Mouse (Mus musculus) gastrocnemius, adult 18-20 months (tissue): Measurements from ENCODE around the gene Hat1. TPM values are rescaled to one million over a fixed set of nuclear protein-coding genes. Genes with fewer than 3 reads are reported as not detected.
"Not testable (repeated sequence)": the region's sequence is repeated elsewhere in the genome, so short reads cannot be mapped to it uniquely, and the experiment has no call there.

Experiments
- DNase-seq: peaks from one replicate; pipeline ENCODE4 v3.0.0; 2021; ENCODE audit warnings: low spot score
- long read RNA-seq, 2 experiments: library from polyadenylated mRNA; stranded (forward); transcript quantifications; one replicate each; pipeline ENCODE4 v2.0.0; 2021
- total RNA-seq, 2 experiments: library from RNA; stranded (reverse); gene quantifications; 2 replicates each; pipeline ENCODE4 v1.2.3; 2021

The Hat1 gene
- total RNA-seq: 10 to 100 TPM; 16.7 to 18.4 TPM
- long read RNA-seq, experiment 1, transcript Hat1-201 (11 exons, 1,576 nt): major isoform, 20 of 20 reads
- long read RNA-seq, experiment 1, partial matches to known transcripts: 0 of 20 reads
- long read RNA-seq, experiment 1, other reads (novel, unspliced or antisense): 0 of 20 reads
- long read RNA-seq, experiment 2, transcript Hat1-201 (11 exons, 1,576 nt): major isoform, 15 of 15 reads
- long read RNA-seq, experiment 2, partial matches to known transcripts: 0 of 15 reads
- long read RNA-seq, experiment 2, other reads (novel, unspliced or antisense): 0 of 15 reads

- DNase-seq: peak; percentile 96
Measured at GRCm38 (mm10) chr2:71388951-71389763, at the start of gene Hat1. Gene Hat1 (plus strand): TSS chr2:71388958.

DNA sequence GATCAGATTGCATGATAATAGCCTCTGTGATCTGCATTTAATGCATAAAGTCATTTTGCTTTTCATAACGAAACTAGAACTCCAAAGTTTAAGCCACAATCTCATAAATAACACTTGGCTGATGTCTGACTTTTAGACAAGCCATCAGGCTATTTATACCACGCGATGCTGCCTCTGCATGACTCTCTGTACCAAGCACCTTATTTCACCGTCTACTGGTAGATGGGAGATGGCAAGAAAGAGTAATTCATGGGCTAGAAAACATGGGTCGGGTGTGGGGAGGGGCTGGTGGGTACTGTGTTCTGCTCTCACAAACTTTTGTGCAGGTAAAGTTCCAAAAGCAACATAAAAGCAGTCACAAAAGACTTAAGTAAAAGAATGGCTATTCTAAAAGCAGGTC, 48.6 kb upstream of the Hat1 start:
- DNase-seq: no peak

GRCm38 (mm10) chr2:71343884-71344640, 44.7 kb upstream of the Hat1 start:
- DNase-seq: no peak

- DNase-seq: no peak
Measured at GRCm38 (mm10) chr2:71347160-71347559, 41.6 kb upstream of the Hat1 start.

DNA sequence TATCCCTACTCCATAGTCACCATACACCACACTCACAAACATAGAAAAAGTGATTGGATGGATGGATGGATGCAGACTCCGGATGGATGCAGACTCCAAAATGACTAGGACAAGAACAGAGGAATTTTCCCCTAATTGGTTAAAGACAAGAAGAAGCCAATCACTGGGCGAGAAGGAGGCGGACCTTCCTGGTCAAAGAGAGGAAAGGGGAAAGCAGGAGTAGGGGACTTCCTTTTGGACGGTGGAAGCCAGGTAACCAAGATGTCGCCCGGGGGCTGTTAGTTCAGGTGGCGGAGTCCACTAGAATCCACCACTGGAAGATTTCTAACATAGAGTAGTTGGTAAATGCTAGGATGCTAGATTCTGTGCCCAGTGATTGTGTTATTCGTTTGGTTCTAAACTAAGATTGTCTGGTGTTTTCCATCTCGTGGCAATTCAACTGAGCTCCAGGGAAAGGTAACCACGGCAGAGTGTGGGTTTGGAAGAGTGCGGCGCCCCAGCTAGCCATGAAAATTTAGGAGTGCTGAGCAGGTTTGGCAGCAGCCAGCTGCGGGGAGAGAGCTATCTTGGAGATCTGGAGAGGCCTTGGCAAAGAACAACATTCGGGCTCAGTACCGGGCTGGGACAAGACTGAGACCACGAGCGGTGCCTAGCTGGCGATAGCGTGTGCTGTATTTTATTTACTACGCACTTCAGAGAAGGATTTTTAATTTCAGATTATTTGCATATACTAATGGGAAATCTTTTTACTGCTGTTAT, 40.8 kb upstream of the Hat1 start:
- no peak for DNase-seq

- no peak for DNase-seq
Measured at GRCm38 (mm10) chr2:71349511-71349910, 39.2 kb upstream of the Hat1 start.

GRCm38 (mm10) chr2:71350181-71350580, 38.6 kb upstream of the Hat1 start:
- DNase-seq: no peak

- DNase-seq: no peak
Measured at GRCm38 (mm10) chr2:71350904-71351726, 37.6 kb upstream of the Hat1 start.

DNA sequence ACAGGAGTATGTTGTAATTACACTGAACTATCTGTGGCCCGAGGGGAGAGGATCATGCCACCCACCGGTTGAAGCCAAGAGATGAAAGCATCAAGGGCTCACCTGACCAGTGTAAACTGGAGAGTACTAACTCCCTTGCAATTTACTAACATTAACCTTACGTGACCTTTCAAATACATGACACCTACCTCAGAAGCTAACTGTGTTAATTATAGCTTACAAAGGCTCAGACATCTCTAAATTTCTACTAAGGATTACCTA, 37.1 kb upstream of the Hat1 start:
- no peak for DNase-seq

DNA sequence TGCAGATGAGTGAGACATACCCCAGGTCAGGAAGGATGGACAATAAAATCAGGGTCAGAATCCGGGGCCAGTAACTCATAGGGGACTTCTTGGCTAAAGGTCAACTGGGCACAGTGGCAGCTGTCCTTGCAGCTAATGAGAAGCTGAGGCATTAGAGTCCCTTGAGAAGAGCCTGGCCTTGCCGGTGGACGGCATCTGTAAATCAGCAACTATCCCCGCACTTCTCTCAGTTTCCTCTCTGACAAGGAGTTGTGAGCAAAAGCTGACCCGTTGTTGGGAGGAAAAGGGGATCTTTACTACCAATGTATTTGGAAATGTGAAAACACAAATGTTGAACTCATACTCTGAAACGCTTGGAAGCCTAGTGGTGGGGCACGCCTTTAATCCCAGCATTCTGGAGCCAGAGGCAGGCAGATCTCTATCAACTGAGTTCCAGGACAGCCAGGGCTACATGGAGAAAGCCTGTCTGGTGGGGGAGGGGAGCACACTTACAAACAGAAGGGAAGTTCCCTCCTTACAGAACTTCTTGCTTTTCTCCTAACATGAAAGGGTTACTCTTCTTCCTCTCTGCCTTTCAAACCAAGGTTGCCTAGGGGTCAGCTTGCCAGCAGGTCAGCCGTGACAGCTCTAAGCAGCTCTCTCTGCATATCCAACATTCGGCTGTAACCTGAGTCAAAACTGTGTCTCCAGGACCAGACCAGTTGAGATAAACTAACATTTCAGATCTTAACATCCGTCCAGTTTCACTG, 35.3 kb upstream of the Hat1 start:
- DNase-seq: no peak

DNA sequence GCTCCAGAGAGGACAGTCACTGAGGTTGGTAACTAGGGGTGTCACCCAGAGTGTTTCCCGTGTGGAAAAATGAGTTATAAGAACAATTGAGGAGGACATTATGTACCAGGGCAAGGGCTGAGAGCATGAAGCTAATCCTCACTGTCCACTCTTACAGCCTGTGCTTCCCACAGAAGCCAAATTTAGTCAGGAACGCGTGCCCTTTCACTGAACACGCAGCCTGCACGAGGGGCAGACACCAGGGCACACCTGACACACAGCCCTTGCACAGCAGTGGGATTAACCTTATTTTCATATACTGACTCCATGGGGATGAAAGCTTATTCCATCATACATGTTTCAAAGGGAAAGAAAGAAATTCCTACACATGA, 34.7 kb upstream of the Hat1 start:
- peak; percentile 84 for DNase-seq

GRCm38 (mm10) chr2:71358347-71358746, 30.4 kb upstream of the Hat1 start:
- no peak for DNase-seq

- DNase-seq: no peak
Measured at GRCm38 (mm10) chr2:71360192-71360591, 28.6 kb upstream of the Hat1 start.

GRCm38 (mm10) chr2:71366618-71367124, 22.1 kb upstream of the Hat1 start:
- no peak for DNase-seq

DNA sequence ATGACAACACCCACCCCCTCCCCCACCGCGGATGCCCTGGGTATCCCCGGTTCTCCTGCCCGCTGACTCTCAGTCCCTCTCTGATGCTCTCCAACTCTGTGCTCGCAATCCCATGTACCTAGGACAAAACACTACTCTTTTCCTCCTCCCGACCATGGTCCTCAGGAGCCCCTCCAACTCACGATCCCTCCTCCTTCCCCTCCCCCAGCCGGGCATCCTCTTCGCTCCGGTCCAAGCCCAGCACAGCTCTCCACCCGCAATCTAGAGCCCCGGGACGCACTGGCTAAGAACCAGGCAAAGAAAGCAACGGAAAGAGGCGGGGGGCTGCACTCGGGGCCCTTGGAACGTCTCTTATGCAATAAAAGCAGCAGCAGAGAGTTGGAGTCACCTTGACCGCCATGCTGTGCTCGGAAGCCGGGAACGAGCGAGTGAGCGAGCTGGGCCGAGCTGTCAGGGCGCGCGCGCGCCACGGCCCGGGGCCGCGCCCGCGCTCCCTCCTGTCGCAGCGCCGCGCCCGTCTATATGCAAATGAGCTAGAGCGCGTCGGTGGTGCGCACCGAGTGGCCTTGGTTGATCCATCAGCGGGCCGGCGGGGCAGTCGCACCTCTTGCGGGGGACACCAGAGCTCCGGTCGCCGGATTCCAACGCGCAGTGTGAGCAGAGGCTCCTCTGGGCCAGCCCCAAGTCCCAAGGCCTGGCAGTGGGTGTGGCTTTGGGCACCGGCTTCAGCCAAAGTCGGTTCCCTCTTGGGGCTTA, 21.5 kb upstream of the Hat1 start, which contains the start of gene Slc25a12:
Gene Slc25a12 (minus strand): TSS at position 625 of the 756 bp plus-strand sequence.
- peak; percentile 90 for DNase-seq

DNA sequence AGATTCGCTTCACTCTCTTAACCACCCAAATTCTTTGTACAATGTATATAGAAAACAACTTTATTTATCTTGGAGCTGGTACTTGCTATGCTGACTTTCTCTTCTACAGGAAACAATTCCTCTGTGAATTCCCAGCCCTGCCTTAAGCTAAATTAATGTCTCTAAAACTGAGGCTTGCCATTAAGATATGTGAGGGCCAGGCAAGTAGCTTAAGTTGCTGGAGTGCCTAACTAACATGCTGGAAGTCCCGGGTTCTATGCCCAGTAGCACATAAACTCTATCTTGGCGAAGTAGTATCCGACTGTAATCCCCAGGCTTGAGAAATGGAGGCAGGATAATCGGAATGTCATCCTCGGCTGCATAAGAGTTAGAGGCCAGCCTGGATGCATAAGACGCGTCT, 20.7 kb upstream of the Hat1 start:
- no peak for DNase-seq

GRCm38 (mm10) chr2:71371790-71372189, 17.0 kb upstream of the Hat1 start:
- DNase-seq: no peak

GRCm38 (mm10) chr2:71372261-71372660, 16.5 kb upstream of the Hat1 start:
- DNase-seq: not testable (repeated sequence)
